In the genomic region with DNA sequence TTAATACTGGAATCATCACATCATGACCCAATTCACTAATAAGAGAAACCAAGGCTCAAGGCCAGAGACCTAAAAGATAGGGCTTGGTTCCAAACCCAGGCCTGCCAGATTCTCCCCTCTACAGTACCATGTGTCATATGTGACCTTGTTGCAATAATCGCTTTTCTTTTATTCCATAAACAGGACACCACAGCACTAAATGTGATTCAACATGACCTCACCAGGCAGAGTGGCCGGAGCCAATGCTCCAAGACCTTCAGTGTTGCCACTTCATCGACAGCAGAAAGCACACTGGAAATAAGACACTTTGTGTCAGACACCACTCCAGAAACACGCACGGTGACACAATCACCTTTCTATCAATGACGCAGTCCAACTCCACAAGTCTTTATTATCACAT, we compare ENCODE assay signal across 12 mouse cellular contexts.
DNase-seq lines count a peak whose midpoint lies in the region.
"Had no signal": no experiment of that assay in that cellular context is flagged by ENCODE, and none has a peak within 500 bp of the region (broad histone marks: within the 10 kb centered on the region; RNA-seq: fewer than 3 reads in every experiment).

No protein-coding gene starts in this region.

- peak; percentile 28 to 29 for DNase-seq in cerebellum, postnatal 10 days
- no peak for DNase-seq in cerebellum, adult 11 months
- DNase-seq in testis, postnatal 14 days (ENCODE audit: low spot score), result peak; percentile 22
- DNase-seq in testis, postnatal 10 days (ENCODE audit: low spot score), result no peak
- DNase-seq in cerebellum, postnatal 14 days, result peak; percentile 19 to 38
- DNase-seq in neural tube, embryonic 10.5 days (ENCODE audit: extremely low spot score, low spot score), result no peak
- no peak for DNase-seq in liver
- DNase-seq: gastrocnemius, postnatal 14 days; kidney, adult 9 months; kidney, postnatal 25 days; spleen, adult 18-20 months; thymus, adult 2 months had no signal

Comparison
In these comparisons a context has a peak if more than half of its experiments do, and no peak if none do; other contexts are left out.
1. DNase-seq: peak in cerebellum, postnatal 10 days (2 of 2), testis, postnatal 14 days (single experiment) and cerebellum, postnatal 14 days (2 of 2); none in cerebellum, adult 11 months (single experiment), testis, postnatal 10 days (single experiment), neural tube, embryonic 10.5 days (single experiment) and liver (single experiment).